Mouse (Mus musculus): ENCODE data around the gene Ltbp4. TPM values are rescaled to one million over a fixed set of nuclear protein-coding genes. Genes with fewer than 3 reads are reported as not detected.

The Ltbp4 gene
- total RNA-seq, 2 experiments from 2014 or later: 77.8 to 94.6 TPM

DNA sequence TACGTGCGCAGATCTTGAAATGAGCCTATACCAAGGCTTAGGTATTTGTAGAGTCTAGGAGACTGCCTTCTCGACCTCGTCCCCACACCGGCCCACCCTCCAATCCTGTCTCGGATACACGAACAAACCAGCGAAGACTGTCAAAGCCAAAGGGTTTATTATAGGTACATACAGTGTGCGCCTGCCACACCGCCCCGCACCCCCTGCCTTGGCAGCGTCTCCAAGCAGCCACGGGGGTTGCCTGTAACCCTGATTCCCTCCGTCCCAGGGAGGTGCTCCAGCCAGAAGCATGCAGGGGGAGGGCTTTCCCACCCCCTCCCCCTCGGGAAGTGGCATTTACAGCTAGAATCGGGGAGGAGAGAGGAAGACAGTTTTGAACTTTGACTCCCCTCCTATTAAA lies 18.8 kb upstream of the Ltbp4 start:
- peak; percentile 39 to 68 for DNase-seq

DNA sequence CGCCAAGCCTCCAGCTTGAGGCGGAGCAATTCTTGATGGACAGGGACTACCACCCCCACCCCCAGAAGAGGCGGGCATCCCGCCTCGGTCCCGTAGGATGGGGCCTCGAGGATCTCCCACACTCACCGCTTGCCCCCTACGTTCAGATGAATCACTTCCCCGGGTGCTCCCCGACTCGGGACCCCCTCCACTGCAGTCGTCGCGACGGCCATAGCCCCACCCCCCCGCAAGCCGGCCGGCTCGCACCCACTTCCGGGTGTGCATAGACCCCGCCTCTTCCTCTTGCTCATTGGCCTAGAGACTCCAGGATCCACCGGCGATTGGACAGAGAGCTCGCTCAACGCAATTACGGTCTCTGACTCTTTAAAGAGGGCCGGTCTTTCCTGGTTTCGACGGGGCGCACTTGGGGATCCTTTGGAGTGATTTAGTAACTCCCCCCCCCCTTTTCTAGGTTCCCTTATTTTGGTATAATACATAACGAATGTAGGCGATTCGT lies 18.3 kb upstream of the Ltbp4 start, which contains the start of gene Shkbp1:
Gene Shkbp1 (minus strand): TSS at position 275 of the 496 bp plus-strand sequence.
- peak; percentile 90 to 92 for DNase-seq

DNA sequence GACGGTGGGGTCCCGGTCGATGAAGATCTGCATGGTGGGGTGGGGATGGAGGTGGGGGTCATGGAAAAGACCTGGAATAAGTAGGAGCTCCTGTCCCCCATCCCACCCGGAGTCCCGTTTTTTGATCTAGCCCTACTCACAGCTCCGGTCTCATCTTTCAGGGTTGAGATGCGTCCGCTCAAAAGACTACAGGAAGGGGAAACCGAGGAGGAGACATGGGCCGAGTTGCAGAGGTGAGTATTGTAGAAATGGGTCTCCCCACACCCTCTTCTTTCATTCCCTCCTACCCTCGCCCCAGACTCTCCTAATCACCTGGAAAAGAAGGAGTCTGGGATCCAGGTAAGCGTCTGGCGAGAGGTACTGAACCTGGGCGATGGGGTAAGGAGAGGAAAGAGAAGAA lies 17.8 kb upstream of the Ltbp4 start:
- DNase-seq: no peak

DNA sequence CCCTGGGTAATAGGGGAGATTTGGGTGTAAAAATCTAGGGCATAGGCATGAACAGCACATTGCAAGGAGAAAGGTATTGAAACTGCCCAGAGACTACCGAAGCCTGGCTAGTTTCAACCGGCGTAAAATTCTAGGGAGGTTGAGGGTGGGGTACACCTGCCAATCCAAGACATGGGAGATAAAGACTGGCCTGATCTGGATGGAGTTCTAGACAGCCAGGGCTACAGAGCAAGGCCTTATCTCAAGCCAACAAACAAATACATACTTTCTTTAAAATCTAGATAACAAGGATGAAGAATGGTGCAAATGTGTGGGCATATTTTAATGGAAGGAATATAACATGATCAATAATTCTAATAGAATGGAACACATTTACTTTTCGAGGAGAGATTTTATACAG lies 17.3 kb upstream of the Ltbp4 start:
- DNase-seq: no peak

DNA sequence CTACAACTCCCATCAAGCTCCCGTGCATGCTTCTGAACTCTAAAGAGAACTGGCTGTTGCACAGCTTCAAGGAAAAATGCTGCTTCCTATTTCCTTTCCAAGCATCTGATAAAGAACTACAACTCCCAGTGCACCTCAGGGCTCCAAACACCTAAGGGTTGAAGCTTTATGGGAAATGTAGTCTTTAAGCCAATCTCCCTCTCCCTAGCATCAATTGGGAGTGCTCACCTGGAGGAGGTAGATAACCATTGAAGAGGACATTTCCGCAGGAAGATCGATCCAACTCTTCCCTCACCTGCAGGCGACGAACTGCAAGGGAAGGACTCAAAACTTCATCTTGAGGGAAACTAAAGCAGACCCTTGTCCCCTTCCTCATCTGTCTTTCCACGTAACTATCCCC lies 16.7 kb upstream of the Ltbp4 start:
- no peak for DNase-seq

DNA sequence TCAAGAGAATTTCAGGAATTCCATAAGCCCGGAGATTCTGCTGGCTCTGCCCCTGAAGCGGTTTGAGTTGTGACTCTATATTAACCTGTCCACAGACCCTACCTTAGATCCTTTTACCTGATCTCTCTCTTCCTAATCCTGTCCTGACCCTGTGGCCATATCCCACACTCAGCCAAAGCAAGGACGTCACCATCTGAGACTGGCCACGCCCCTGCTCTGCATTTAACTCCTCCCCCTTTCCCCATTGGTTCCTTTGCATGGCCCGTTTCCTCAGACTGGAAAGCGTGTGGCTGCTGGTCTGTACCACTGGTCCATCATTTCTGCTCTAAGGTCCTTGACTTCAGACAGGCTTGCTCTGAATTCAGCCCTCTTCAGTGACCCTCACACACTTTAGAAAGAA lies 8.0 kb upstream of the Ltbp4 start:
- DNase-seq: no peak

DNA sequence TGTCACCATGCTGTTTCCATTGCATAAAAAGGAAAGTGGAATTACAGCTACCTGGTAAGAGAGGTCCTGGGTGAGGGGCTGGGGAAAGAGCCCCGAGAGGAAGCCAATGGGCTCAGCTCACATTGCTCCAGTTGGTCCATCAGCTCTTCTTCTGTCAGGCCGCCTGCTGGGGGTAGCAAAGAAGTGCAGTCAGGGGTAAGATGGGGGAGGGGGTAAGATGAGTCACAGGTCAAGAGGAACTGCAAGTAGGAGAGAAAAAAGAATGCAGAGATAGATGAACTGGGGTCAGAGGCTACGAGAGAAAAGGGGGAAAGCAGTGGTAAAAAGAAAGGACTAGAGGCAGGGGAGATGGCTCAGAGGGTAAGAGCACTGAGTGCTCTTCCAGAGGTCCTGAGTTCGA lies 5.1 kb upstream of the Ltbp4 start:
- no peak for DNase-seq

DNA sequence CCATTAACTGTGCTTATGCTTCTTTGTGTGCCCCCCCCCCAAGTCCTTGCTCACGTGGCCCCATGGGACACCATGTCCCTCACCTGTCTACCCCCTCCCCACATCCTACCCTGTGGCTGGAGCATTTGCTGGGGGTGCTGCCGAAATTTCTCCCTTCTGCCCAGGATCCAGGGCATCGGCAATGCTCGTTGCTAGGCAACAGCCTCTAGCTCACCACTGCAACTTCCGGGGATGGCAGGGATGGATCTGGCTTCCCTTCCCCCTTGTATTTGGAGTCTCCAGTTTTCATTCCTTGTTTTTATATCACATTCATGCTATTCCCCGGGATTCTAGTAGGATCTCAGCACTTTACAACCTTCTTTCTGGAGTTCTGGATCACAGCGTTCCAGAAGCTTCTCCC lies 2.0 kb upstream of the Ltbp4 start:
- no peak for DNase-seq

DNA sequence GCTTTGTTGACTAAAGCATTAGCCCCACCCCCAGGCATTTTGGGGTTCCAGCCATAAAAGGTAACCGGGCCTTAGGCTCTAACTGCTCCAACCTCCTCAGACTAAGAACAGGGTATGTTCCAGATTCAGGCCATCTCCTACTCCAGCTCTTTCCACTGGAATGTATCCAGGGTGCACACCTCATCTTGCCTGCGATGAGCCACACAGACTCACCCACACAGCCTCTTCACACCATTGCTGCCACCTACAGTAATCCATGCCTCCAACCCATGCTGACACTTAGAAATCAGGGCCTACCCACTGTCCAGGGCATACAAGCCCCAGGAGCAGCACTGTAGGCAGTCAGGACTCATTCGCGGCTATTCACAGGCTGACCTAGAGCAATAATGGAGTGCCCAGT lies 1.6 kb upstream of the Ltbp4 start:
- no peak for DNase-seq

DNA sequence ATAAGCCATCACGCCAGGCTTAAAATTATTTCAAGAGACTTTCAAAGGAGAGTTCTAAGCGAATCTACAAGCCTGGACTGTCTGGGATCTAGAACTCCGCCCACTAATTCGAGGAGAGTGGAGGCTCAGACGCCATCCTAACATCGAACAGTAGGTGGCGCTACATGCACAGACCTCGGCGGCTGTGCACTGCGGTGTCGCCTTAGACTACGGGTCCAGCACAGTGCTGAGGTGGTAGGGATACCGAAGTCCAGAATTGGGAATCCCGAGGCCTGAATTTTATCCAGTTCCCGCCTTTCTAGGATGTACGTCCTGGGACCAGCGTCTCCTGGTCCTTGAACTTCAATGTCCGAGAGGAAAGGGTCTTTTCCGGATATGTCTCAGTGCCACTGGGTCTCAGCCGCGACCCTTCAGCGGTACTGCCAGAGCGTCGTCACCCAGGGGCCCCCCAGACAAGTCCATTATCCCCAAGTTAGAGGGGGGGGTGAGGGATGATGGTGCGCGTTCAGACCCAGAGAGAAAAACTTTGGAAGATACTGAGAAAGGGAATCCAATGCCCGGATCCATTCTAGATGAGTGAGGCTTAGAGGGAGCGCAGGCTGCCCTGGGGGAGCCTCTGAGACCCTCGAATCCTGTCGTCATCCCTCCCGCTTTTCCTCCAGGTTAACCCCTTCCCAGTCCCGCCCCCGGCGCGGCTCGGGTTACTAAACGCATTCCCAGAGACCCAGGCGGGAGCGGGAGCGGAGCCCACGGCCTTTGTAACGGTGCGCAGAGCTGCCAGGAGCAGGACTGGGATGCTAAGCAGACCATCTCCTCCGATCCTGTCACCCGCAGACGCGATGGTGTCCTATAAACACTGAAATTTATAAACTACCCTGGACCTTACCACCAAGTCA lies 1.3 kb downstream of the Ltbp4 start:
- peak; percentile 89 to 91 for DNase-seq

DNA sequence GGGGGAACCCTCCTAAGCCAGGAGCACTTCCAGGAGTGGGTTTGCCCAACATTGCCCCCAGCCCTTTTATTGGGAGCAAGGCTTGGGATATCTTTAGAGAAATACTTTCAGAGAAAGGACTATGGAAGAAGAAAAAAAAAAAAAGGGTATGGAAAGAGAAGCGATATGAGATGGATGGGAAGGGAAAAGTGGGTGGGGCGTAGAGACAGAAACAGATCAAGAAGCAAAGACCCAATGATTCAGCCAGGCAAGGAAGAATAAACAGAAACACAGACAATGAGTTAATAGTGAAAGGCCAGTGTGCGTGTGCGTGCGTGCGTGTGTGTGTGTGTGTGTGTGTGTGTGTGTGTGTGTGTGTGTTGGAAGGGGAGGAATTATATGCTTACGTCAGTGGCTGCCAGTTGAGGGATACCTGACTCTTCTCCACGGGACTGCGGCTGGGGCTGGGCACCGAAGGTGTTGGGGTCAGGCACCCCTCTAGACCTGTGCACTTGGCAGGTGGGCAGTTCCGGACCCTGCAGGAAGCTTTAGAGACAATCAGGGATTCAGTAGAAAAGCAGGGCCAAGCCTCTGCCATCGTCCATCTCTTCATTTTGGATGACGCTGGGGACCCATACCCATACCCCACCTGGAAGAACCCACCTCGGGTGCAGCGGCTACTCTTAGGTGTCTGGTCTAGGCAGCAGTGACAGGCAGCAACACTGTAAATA lies 2.3 kb downstream of the Ltbp4 start:
- DNase-seq: no peak

DNA sequence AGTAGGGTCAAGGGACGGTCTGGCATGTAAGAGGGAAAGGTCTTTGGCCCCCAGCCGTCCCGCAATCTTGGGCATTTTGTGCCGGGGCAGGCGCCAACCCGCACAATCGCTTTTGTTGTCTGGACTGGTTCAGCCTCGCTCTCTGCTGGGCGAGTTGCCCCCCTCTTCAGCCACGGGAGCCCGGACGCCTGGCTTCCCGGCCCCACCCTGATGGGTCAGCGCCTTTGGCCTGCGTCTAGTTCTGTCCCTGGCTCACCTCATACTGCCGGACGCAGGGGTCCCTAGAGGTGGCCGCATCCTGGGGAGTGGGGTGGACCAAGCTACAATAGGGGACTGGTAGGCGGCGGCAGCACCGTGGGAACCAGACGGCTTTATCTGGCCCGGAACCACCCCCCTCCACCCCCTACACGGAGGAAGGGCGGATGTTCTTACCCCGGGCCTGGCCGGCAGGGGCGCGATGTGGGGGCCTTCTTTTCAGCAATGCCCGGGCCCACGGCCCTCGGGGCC lies 3.0 kb downstream of the Ltbp4 start:
- peak; percentile 43 to 49 for DNase-seq

DNA sequence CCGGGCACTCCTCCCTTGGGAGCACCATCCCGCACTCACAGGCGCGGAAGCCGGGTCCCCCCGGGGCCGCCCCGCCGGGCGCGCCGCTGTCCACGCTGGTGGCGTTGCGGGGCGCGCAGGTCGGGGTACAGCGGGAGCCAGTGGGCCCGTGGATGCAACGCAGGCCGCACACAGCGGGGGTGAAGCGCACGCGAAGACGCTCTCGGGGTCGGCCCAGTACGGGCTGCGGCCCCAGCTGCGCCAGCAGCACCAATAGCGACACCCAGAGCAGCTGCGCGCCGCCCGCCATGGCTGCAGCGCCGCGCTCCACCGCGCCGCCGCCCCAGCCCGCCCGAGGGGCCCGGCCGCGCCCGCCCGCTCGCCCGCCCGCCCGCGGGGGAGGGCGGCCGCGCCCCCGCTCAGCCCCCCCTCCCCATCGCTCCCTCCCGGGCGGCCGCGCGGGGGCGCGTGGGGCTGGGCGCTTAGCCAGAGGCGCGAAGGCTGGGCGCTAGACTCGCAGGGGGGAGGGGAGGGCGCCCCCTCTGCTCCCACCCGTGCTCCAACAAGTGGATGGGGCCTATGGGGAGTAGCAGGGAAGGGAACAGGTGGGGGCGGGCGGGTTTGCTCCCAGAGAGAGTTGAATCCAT lies 4.1 kb downstream of the Ltbp4 start:
- DNase-seq: peak; percentile 26 to 49

DNA sequence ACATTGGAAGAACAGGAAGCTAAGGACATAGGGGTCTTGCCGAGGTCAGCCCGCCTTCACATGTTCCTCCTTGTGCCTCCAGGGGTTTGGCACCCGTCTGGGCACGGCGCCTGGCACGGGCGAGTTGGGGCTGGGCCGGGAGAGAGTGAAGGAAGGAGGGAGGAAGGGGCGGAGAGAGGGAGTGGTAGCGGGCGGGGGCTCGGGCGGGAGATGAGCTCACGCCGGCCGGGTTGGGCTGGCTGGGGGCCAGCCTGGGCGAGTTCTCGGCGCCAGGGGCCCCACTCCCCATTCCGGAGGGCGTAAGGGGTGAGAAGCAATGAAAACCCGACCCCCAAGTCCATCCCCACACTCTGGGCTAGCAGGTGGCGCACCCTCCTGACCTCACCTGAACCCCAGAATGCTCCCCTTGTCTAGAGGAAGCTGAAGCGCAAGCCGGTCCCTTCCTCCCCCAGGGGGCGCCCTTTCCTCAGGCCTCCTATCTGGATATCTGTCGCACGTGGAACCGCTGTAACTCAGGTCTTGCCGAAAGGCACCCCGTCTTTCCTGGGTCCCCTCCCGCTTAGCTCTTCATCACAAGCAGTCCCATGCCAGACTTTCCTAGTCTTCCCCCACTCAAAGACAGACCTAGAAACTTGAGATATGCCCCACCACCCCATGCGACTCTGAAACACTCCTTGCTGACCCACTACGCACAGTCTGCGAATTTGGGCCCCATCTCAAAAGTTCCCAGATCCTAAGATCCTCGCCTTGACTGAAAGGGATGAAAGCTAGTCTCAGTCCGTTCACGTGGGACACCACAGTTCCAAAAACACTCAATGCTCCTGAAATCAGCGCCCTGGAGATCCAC lies 4.9 kb downstream of the Ltbp4 start:
- peak; percentile 90 to 95 for DNase-seq

DNA sequence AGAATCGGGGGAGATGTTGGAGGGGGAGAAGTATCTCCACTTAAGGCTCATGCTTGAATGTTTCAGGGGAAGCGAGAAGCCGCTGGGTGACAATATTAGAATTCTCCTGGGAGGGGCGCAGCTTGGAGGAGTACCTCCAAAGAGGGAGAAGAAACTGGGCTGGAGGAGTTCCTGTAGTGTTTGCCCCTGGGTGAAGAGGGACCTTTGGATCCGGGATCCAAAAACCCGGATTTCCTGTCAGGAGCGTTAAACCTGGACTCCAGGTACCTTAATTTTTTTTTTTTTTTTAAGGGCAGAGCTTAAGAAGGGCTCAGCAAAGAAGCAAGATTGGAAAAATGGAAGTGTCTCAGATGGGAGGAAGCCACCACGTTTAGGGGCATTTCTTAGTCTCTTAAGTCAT lies 5.6 kb downstream of the Ltbp4 start:
- DNase-seq: no peak

DNA sequence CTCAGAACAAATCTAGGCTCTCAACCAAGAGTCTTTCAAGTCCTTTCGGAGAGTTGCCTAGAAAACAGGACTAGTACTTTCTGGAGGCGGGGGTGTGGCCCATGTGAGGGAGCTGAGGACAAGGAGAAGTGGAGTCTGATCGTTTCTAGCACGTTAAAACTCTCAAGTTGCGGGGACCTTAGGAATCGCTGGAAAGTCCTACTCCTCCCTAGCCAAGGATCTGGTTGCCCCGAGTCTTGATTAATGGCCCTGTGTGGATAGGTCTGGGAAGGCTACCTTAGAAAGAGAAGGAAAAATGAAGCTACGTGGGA lies 6.0 kb downstream of the Ltbp4 start:
- DNase-seq: peak in 1 of 2 experiments; percentile 41

DNA sequence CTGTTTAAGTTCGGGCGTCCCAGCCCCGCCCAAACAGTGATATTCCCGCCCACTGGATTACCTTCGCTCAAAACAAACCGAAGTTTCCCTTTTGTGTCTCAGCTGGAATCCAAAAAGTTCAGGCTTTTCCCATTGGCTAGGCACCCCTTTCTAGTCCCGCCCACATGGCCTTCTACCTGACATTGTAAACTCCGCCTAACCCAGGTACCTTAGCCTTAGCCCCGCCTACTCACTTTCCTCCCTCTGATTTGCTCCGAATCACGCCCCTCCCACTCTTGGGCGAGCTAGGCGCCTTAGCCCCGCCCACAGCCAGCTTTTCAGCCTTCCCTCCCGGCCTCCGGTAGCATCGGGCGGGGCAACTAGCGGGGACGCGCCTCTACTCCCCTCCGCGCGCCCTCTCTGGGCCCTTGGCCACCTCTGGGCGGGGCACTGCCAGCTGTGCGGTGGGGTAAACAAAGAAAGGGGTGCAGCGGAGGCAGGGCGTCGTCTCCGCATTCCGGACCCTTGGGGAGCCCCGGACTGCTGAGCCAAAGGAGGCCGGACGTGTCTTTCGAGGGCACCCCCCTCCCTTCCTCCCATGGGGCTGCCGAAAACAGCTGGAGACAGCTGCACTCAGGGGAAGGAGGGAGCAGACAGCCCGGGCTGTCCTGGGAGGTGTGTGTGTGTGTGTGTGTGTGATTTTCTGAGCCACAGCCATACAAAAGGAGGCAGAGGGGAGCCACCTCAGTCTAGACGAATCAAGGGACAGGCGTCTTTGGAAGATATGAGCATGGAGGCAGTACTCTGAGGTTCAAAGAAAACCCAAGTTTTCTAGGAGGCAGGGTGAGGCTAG lies 6.6 kb downstream of the Ltbp4 start:
- peak; percentile 92 to 95 for DNase-seq

DNA sequence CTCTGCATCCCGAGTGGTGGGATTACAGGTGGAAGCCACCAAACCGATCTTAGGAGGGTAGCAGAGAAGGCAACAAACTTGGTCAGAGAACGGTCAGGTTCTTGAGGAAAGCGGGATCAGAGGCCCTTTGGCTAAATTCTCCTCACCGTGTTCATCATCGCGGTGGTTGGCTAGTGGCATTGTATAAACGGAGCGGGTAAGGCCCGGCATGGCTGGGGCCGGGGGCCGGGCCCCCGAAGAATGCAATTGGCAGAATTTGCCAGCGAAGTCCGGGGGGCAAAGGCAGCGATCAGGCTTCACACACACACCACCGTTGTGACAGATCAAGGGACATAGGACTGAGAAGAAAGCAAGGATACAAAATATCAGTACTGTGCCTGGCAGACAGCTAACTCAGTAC lies 7.5 kb downstream of the Ltbp4 start:
- DNase-seq: no peak

DNA sequence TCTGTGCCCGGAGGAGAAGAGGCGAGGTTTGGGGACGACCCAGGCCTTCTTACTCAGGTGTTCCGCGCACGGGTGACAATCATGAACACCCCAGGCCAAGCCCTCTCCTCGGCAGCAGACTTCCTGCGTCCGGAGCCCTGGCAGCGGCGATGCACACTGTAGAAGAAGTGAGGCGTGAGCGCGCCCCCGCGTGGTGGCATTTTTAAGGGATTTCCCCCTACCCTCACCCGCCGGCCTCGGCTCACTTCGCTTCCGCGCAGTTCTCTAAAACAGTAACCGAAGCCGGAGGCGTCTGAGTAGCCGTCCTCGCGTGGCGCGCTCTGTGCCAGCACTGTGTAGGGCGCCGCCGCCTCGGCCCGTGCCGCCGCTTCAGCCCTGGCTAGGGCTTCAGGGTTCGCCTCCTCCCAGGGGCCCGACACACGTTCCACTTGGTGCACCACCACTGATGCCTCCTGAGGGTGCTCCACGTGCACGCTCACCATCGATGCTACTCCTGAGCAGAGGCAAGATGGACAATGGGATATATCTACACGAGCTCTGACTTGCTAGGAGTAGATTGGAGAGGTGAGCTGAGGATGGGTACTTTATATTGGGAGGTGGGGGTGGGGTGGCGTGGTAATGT lies 8.1 kb downstream of the Ltbp4 start:
- peak; percentile 89 to 94 for DNase-seq

DNA sequence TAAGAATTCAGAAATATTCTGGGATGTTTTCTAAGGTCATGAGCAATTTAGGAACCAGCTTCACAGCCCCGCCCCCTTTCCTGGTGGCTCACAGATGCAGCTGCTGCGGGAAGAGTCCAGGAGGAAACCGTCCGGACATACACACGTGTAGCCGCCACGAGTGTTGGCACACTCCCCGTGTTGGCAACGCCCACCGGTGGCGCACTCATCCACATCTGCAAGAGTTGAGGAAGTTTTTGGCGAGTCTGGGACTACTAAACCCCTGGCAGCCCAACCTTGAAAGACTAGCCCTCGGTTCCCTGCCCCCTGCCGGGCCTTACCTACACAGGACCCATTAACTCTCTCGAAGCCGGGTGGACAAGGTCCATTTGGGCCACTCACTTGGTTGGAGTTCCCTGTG lies 8.8 kb downstream of the Ltbp4 start:
- DNase-seq: peak in 1 of 2 experiments; percentile 30

Data from adrenal gland, postnatal 36 days (tissue).